Mouse (Mus musculus): ENCODE measurements around the gene Gm11634. TPM values are rescaled to one million over a fixed set of nuclear protein-coding genes. Genes with fewer than 3 reads are reported as not detected.

Gene Gm11634
- total and polyA plus RNA-seq, 2 experiments from 2014 or later, result not detected

GRCm38 (mm10) chr11:101617849-101618248 is 18.8 kb upstream of the Gm11634 start:
- H3K9ac ChIP-seq (replicated peaks; ENCODE audit: low read length, poor library complexity, severe bottlenecking), result no peak overlapping the region
- 1% methylated on average over 8 of the region's 8 CpGs for WGBS

GRCm38 (mm10) chr11:101616948-101617767 is 18.1 kb upstream of the Gm11634 start:
- peaks cover 9% of the 10 kb centered on the region; the same call in 1 of the 2 replicates for H3K4me1 ChIP-seq (ENCODE audit: insufficient read depth, low read length)
- WGBS, result 18% methylated on average over 18 of the region's 18 CpGs
- no peak overlapping the region for H3K9ac ChIP-seq (replicated peaks; ENCODE audit: low read length, poor library complexity, severe bottlenecking)
- peak overlapping the region; percentile 62 for H3K27ac ChIP-seq (ENCODE audit: low read depth, low read length)
- no peaks in the 10 kb centered on the region for H3K36me3 ChIP-seq (ENCODE audit: insufficient read depth, low read length)
- ATAC-seq (ENCODE audit: low FRiP score), result 0 out of 2 replicates have a peak, but pooled peaks have one; percentile 7
- peak; percentile 19; the same call in 1 of the 2 replicates for TF ChIP-seq CTCF (IDR thresholded peaks at IDR 0.05)
- H3K4me3 ChIP-seq (ENCODE audit: low read depth, low read length), result no peak overlapping the region
- no peaks in the 10 kb centered on the region for H3K9me3 ChIP-seq (ENCODE audit: low read length)
- H3K27me3 ChIP-seq (ENCODE audit: insufficient read depth, low read length), result no peaks in the 10 kb centered on the region
- peak overlapping the region; percentile 32 for H3K4me2 ChIP-seq (ENCODE audit: low read depth, low read length, poor library complexity, severe bottlenecking)
- DNase-seq (ENCODE audit: low spot score), result peak; percentile 27

More at GRCm38 (mm10) chr11:101617849-101618248, 18.8 kb upstream of the Gm11634 start:
- Histone ChIP-seq H3K9me3 (ENCODE audit: low read length) (no peaks in the 10 kb centered on the region), H3K4me2 (ENCODE audit: low read depth, low read length, poor library complexity, severe bottlenecking) (peak overlapping the region; percentile 32), H3K27me3 (ENCODE audit: insufficient read depth, low read length) (no peaks in the 10 kb centered on the region), H3K4me3 (ENCODE audit: low read depth, low read length) (no peak overlapping the region), H3K36me3 (ENCODE audit: insufficient read depth, low read length) (no peaks in the 10 kb centered on the region), H3K27ac (ENCODE audit: low read depth, low read length) (peak overlapping the region; percentile 62), H3K4me1 (ENCODE audit: insufficient read depth, low read length) (peaks cover 9% of the 10 kb centered on the region; the same call in 1 of the 2 replicates)
- no peak for TF ChIP-seq CTCF (IDR thresholded peaks at IDR 0.05)
- DNase-seq (ENCODE audit: low spot score) (peak; percentile 85), ATAC-seq (ENCODE audit: low FRiP score) (peak; percentile 72)

GRCm38 (mm10) chr11:101616104-101616503 is 17.0 kb upstream of the Gm11634 start:
- peaks cover 9% of the 10 kb centered on the region; the same call in 1 of the 2 replicates for H3K4me1 ChIP-seq (ENCODE audit: insufficient read depth, low read length)
- H3K36me3 ChIP-seq (ENCODE audit: insufficient read depth, low read length), result no peaks in the 10 kb centered on the region
- H3K4me2 ChIP-seq (ENCODE audit: low read depth, low read length, poor library complexity, severe bottlenecking), result no peak overlapping the region
- no peaks in the 10 kb centered on the region for H3K27me3 ChIP-seq (ENCODE audit: insufficient read depth, low read length)
- no peak for DNase-seq (ENCODE audit: low spot score)
- no peak overlapping the region for H3K9ac ChIP-seq (replicated peaks; ENCODE audit: low read length, poor library complexity, severe bottlenecking)
- ATAC-seq (ENCODE audit: low FRiP score), result no peak
- WGBS, result 93% methylated on average over 8 of the region's 8 CpGs
- H3K4me3 ChIP-seq (ENCODE audit: low read depth, low read length), result no peak overlapping the region
- no peak overlapping the region for H3K27ac ChIP-seq (ENCODE audit: low read depth, low read length)
- no peak for TF ChIP-seq CTCF (IDR thresholded peaks at IDR 0.05)
- H3K9me3 ChIP-seq (ENCODE audit: low read length), result no peaks in the 10 kb centered on the region

- Histone ChIP-seq H3K36me3 (ENCODE audit: insufficient read depth, low read length) (no peaks in the 10 kb centered on the region), H3K9me3 (ENCODE audit: low read length) (no peaks in the 10 kb centered on the region), H3K4me1 (ENCODE audit: insufficient read depth, low read length) (peaks cover 9% of the 10 kb centered on the region; the same call in 1 of the 2 replicates), H3K27me3 (ENCODE audit: insufficient read depth, low read length) (no peaks in the 10 kb centered on the region), H3K4me2 (ENCODE audit: low read depth, low read length, poor library complexity, severe bottlenecking) (no peak overlapping the region), H3K9ac (replicated peaks; ENCODE audit: low read length, poor library complexity, severe bottlenecking) (no peak overlapping the region), H3K27ac (ENCODE audit: low read depth, low read length) (no peak overlapping the region), H3K4me3 (ENCODE audit: low read depth, low read length) (no peak overlapping the region)
- 84% methylated on average over 6 of the region's 6 CpGs for WGBS
- ATAC-seq (ENCODE audit: low FRiP score), result no peak
- no peak for DNase-seq (ENCODE audit: low spot score)
- no peak for TF ChIP-seq CTCF (IDR thresholded peaks at IDR 0.05)
These were observed 16.3 kb upstream of the Gm11634 start for GRCm38 (mm10) chr11:101615380-101615779.

GRCm38 (mm10) chr11:101614116-101614515 is 15.1 kb upstream of the Gm11634 start:
- H3K4me1 ChIP-seq (ENCODE audit: insufficient read depth, low read length), result peaks cover 9% of the 10 kb centered on the region; the same call in 1 of the 2 replicates
- no peak overlapping the region for H3K4me3 ChIP-seq (ENCODE audit: low read depth, low read length)
- H3K9ac ChIP-seq (replicated peaks; ENCODE audit: low read length, poor library complexity, severe bottlenecking), result no peak overlapping the region
- H3K4me2 ChIP-seq (ENCODE audit: low read depth, low read length, poor library complexity, severe bottlenecking), result no peak overlapping the region
- H3K27me3 ChIP-seq (ENCODE audit: insufficient read depth, low read length), result no peaks in the 10 kb centered on the region
- no peak for DNase-seq (ENCODE audit: low spot score)
- no peak for ATAC-seq (ENCODE audit: low FRiP score)
- WGBS, result 23% methylated on average over 4 of the region's 4 CpGs
- H3K9me3 ChIP-seq (ENCODE audit: low read length), result no peaks in the 10 kb centered on the region
- no peaks in the 10 kb centered on the region for H3K36me3 ChIP-seq (ENCODE audit: insufficient read depth, low read length)
- no peak for TF ChIP-seq CTCF (IDR thresholded peaks at IDR 0.05)
- H3K27ac ChIP-seq (ENCODE audit: low read depth, low read length), result no peak overlapping the region

- Histone ChIP-seq H3K4me3 (ENCODE audit: low read depth, low read length) (no peak overlapping the region), H3K27me3 (ENCODE audit: insufficient read depth, low read length) (no peaks in the 10 kb centered on the region), H3K9me3 (ENCODE audit: low read length) (no peaks in the 10 kb centered on the region), H3K4me1 (ENCODE audit: insufficient read depth, low read length) (peaks cover 9% of the 10 kb centered on the region; the same call in 1 of the 2 replicates), H3K9ac (replicated peaks; ENCODE audit: low read length, poor library complexity, severe bottlenecking) (no peak overlapping the region), H3K36me3 (ENCODE audit: insufficient read depth, low read length) (no peaks in the 10 kb centered on the region), H3K27ac (ENCODE audit: low read depth, low read length) (no peak overlapping the region), H3K4me2 (ENCODE audit: low read depth, low read length, poor library complexity, severe bottlenecking) (no peak overlapping the region)
- no peak for TF ChIP-seq CTCF (IDR thresholded peaks at IDR 0.05)
- ATAC-seq (ENCODE audit: low FRiP score) (no peak), DNase-seq (ENCODE audit: low spot score) (no peak)
- 69% methylated on average over 6 of the region's 6 CpGs for WGBS
These were observed 14.5 kb upstream of the Gm11634 start for GRCm38 (mm10) chr11:101613596-101613995.

Data from midbrain, postnatal 0 days (tissue).